Mouse (Mus musculus): Measurements from ENCODE around the gene Gm44511. TPM values are rescaled to one million over a fixed set of nuclear protein-coding genes. Genes with fewer than 3 reads are reported as not detected.

The Gm44511 gene
- total and polyA plus RNA-seq, 3 experiments = not detected

DNA sequence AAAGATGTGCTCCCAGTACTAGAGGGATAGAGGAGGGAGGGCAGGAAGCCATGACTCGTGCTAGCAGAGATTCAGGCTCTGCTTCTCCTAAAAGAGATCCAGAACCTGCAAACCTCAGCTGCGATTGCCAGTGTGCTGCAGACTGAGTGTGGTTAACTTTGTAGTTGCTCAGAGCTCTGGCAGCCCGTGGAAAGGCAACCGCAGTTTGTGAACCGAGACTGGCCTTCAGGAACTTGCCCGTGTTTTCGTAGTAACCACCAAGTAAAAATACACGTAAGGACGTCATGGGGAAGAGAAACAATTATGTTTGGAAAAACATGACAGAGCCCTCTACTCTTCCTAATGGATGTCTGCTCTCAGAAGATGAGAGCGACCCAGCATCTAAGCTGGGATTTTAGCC lies 6.9 kb upstream of the Gm44511 start:
- H3K27me3 ChIP-seq (ENCODE audit: control insufficient read depth in 1 of 2, insufficient read depth in 2 of 2, low read length in 2 of 2) = peaks cover 0 to 2% of the 10 kb centered on the region in 2 experiments; a peak in 1 of 4 replicates
- H3K4me1 ChIP-seq (ENCODE audit: control insufficient read depth in 1 of 2, insufficient read depth in 2 of 2, low read length in 2 of 2) = peaks cover 0 to 8% of the 10 kb centered on the region in 2 experiments; a peak in 2 of 4 replicates
- peaks cover 0 to 6% of the 10 kb centered on the region in 2 experiments; a peak in 2 of 4 replicates for H3K36me3 ChIP-seq (ENCODE audit: control insufficient read depth in 1 of 2, insufficient read depth in 2 of 2, low read length in 2 of 2)
- no peaks in the 10 kb centered on the region for H3K79me2 ChIP-seq (ENCODE audit: control insufficient read depth, insufficient read depth, low read length, poor library complexity)
- no peak overlapping the region for H3K4me3 ChIP-seq (ENCODE audit: control insufficient read depth in 1 of 2, insufficient read depth in 1 of 2, low read depth in 2 of 2, low read length in 2 of 2)
- H3K9ac ChIP-seq (ENCODE audit: control insufficient read depth, low read depth, low read length, poor library complexity, severe bottlenecking) = no peak overlapping the region
- TF ChIP-seq CTCF (IDR thresholded peaks at IDR 0.05 in 2 of 3, conservative IDR thresholded peaks at IDR 0.05 in 1 of 3; ENCODE audit: control insufficient read depth in 1 of 3, insufficient read depth in 1 of 3, low read depth in 2 of 3, low read length in 3 of 3, poor library complexity in 1 of 3, severe bottlenecking in 1 of 3) (no peak), POLR2A (IDR thresholded peaks at IDR 0.05; ENCODE audit: control insufficient read depth in 1 of 2, insufficient read depth in 1 of 2, low read depth in 1 of 2, low read length in 2 of 2, poor library complexity in 1 of 2) (no peak), MAFK (IDR thresholded peaks at IDR 0.05; ENCODE audit: borderline replicate concordance, low read depth, low read length) (no peak), NRF1 (IDR thresholded peaks at IDR 0.05; ENCODE audit: insufficient read depth, low read depth, low read length, poor library complexity, severe bottlenecking) (no peak), ELF1 (IDR thresholded peaks at IDR 0.05; ENCODE audit: low read depth, low read length) (no peak), TAL1 (IDR thresholded peaks at IDR 0.05; ENCODE audit: low read length) (no peak), UBTF (IDR thresholded peaks at IDR 0.05; ENCODE audit: borderline replicate concordance, insufficient read depth, low read depth, low read length) (no peak), ZC3H11A (IDR thresholded peaks at IDR 0.05; ENCODE audit: low read depth, low read length) (no peak), GATA1 (IDR thresholded peaks at IDR 0.05; ENCODE audit: low read depth, low read length) (no peak), POLR2AphosphoS5 (IDR thresholded peaks at IDR 0.05; ENCODE audit: borderline replicate concordance, low read depth, low read length) (no peak), USF2 (IDR thresholded peaks at IDR 0.05; ENCODE audit: borderline replicate concordance in 1 of 2, insufficient read depth in 1 of 2, low read depth in 1 of 2, low read length in 2 of 2) (no peak), RAD21 (IDR thresholded peaks at IDR 0.05; ENCODE audit: low read depth, low read length) (no peak), MEF2A (IDR thresholded peaks at IDR 0.05; ENCODE audit: extremely low read depth, insufficient replicate concordance, low read depth, low read length, poor library complexity, severe bottlenecking) (no peak), NELFE (IDR thresholded peaks at IDR 0.05; ENCODE audit: low read depth, low read length) (no peak), MAZ (IDR thresholded peaks at IDR 0.05; ENCODE audit: low read depth, low read length) (no peak), MXI1 (IDR thresholded peaks at IDR 0.05; ENCODE audit: low read depth, low read length) (no peak), ZNF384 (IDR thresholded peaks at IDR 0.05; ENCODE audit: low read depth, low read length) (no peak), USF1 (IDR thresholded peaks at IDR 0.05; ENCODE audit: low read depth, low read length) (no peak), JUND (IDR thresholded peaks at IDR 0.05; ENCODE audit: low read depth, low read length) (no peak), MAX (IDR thresholded peaks at IDR 0.05; ENCODE audit: low read length) (no peak)
- H3K27ac ChIP-seq (ENCODE audit: control insufficient read depth, low read depth, low read length) = no peak overlapping the region
- no peak for DNase-seq (ENCODE audit: low read depth, low spot score)
- H3K9me3 ChIP-seq (replicated peaks; ENCODE audit: insufficient read depth, low read length) = no peaks in the 10 kb centered on the region

DNA sequence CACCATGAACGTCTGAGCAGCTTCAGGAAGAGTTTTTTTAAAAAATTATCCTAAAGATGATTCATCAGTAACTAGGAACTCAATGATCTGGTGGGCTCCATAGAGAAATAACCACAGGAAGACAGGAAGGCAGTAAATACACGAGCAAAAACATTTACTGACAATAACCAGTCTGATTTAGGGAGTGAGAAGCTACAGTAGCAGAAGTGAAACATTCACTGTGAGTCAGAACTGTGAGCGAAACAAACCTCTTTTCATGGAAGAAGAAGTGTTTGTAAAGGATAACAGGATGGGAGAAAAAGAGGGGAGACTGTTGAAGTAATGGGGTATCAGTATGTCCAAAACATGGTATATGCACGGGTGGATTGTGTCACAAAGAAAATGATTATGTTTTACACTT lies 3.7 kb upstream of the Gm44511 start:
- H3K36me3 ChIP-seq (ENCODE audit: control insufficient read depth in 1 of 2, insufficient read depth in 2 of 2, low read length in 2 of 2) = no peaks in the 10 kb centered on the region
- no peaks in the 10 kb centered on the region for H3K9me3 ChIP-seq (replicated peaks; ENCODE audit: insufficient read depth, low read length)
- no peaks in the 10 kb centered on the region for H3K4me1 ChIP-seq (ENCODE audit: control insufficient read depth in 1 of 2, insufficient read depth in 2 of 2, low read length in 2 of 2)
- peaks cover 0 to 2% of the 10 kb centered on the region in 2 experiments; a peak in 1 of 4 replicates for H3K27me3 ChIP-seq (ENCODE audit: control insufficient read depth in 1 of 2, insufficient read depth in 2 of 2, low read length in 2 of 2)
- H3K27ac ChIP-seq (ENCODE audit: control insufficient read depth, low read depth, low read length) = no peak overlapping the region
- H3K9ac ChIP-seq (ENCODE audit: control insufficient read depth, low read depth, low read length, poor library complexity, severe bottlenecking) = no peak overlapping the region
- DNase-seq (ENCODE audit: low read depth, low spot score) = no peak
- no peak for TF ChIP-seq SIN3A (IDR thresholded peaks at IDR 0.05; ENCODE audit: low read length)
- TF ChIP-seq MXI1 (IDR thresholded peaks at IDR 0.05; ENCODE audit: low read depth, low read length) = no peak
- TF ChIP-seq MAZ (IDR thresholded peaks at IDR 0.05; ENCODE audit: low read depth, low read length) = no peak
- TF ChIP-seq KAT2A (conservative IDR thresholded peaks at IDR 0.05; ENCODE audit: low read depth, low read length) = no peak
- TF ChIP-seq ETS1 (IDR thresholded peaks at IDR 0.05; ENCODE audit: low read depth, low read length) = no peak
- no peak for TF ChIP-seq CTCF (IDR thresholded peaks at IDR 0.05 in 2 of 3, conservative IDR thresholded peaks at IDR 0.05 in 1 of 3; ENCODE audit: control insufficient read depth in 1 of 3, insufficient read depth in 1 of 3, low read depth in 2 of 3, low read length in 3 of 3, poor library complexity in 1 of 3, severe bottlenecking in 1 of 3)
- no peak for TF ChIP-seq CHD2 (IDR thresholded peaks at IDR 0.05; ENCODE audit: low read length)
- TF ChIP-seq HCFC1 (IDR thresholded peaks at IDR 0.05; ENCODE audit: low read depth, low read length) = no peak
- TF ChIP-seq ZMIZ1 (IDR thresholded peaks at IDR 0.05; ENCODE audit: low read depth, low read length) = no peak
- no peak for TF ChIP-seq NELFE (IDR thresholded peaks at IDR 0.05; ENCODE audit: low read depth, low read length)
- no peak for TF ChIP-seq JUND (IDR thresholded peaks at IDR 0.05; ENCODE audit: low read depth, low read length)
- no peak for TF ChIP-seq GATA1 (IDR thresholded peaks at IDR 0.05; ENCODE audit: low read depth, low read length)
- TF ChIP-seq MAFK (IDR thresholded peaks at IDR 0.05; ENCODE audit: borderline replicate concordance, low read depth, low read length) = no peak
- no peak for TF ChIP-seq POLR2A (IDR thresholded peaks at IDR 0.05; ENCODE audit: control insufficient read depth in 1 of 2, insufficient read depth in 1 of 2, low read depth in 1 of 2, low read length in 2 of 2, poor library complexity in 1 of 2)
- TF ChIP-seq MYC (IDR thresholded peaks at IDR 0.05; ENCODE audit: low read depth, low read length) = no peak
- no peak for TF ChIP-seq BHLHE40 (IDR thresholded peaks at IDR 0.05; ENCODE audit: borderline replicate concordance, low read depth, low read length)
- no peak for TF ChIP-seq GABPA (IDR thresholded peaks at IDR 0.05; ENCODE audit: low read depth, low read length)
- no peak overlapping the region for H3K4me3 ChIP-seq (ENCODE audit: control insufficient read depth in 1 of 2, insufficient read depth in 1 of 2, low read depth in 2 of 2, low read length in 2 of 2)
- H3K79me2 ChIP-seq (ENCODE audit: control insufficient read depth, insufficient read depth, low read length, poor library complexity) = no peaks in the 10 kb centered on the region
